Mouse (Mus musculus) hindbrain, embryonic 11.5 days (tissue): Measurements from ENCODE around the gene Gm20388. TPM values are rescaled to one million over a fixed set of nuclear protein-coding genes. Genes with fewer than 3 reads are reported as not detected.

Experiments used
- ATAC-seq: fragments of 200-750 bp; cut with Nextera tagmentation; 2 replicates; pipeline ENCODE4 v1.8.0; 2017; ENCODE audit warnings: mild to moderate bottlenecking, moderate TSS enrichment, moderate library complexity; ENCODE audit not compliant: low FRiP score
- DNase-seq: peaks from one replicate; pipeline ENCODE4 v3.0.0-alpha.2; 2015; ENCODE audit warnings: low spot score
- H3K27ac ChIP-seq: fragments of 300-500 bp; sonication (generic); 2 replicates; pipeline ENCODE4 v1.5.1; 2014; ENCODE audit warnings: mild to moderate bottlenecking, low read depth, low read length
- H3K27me3 ChIP-seq: fragments of 300-500 bp; sonication (generic); 2 replicates; pipeline ENCODE4 v1.6.1; 2014; ENCODE audit warnings: mild to moderate bottlenecking, low read length, moderate library complexity, mixed read lengths; ENCODE audit not compliant: control insufficient read depth, insufficient read depth
- H3K36me3 ChIP-seq: fragments of 300-500 bp; sonication (generic); 2 replicates; pipeline ENCODE4 v1.6.1; 2014; ENCODE audit warnings: mild to moderate bottlenecking, low read length, moderate library complexity, mixed read lengths; ENCODE audit not compliant: control insufficient read depth, insufficient read depth
- H3K4me1 ChIP-seq: fragments of 300-500 bp; sonication (generic); replicated peaks from 2 replicates; pipeline ENCODE4 v1.6.1; 2014; ENCODE audit warnings: low read length, mixed read lengths; ENCODE audit not compliant: control insufficient read depth, insufficient read depth
- H3K4me2 ChIP-seq: fragments of 300-500 bp; sonication (generic); replicated peaks from 2 replicates; pipeline ENCODE4 v1.6.1; 2014; ENCODE audit warnings: mild to moderate bottlenecking, low read depth, low read length
- H3K4me3 ChIP-seq: fragments of 300-500 bp; sonication (generic); 2 replicates; pipeline ENCODE4 v1.5.1; 2014; ENCODE audit warnings: low read depth, low read length
- H3K9ac ChIP-seq: fragments of 300-500 bp; sonication (generic); 2 replicates; pipeline ENCODE4 v1.6.1; 2014; ENCODE audit warnings: low read depth, low read length
- H3K9me3 ChIP-seq: fragments of 300-500 bp; sonication (generic); 2 replicates; pipeline ENCODE4 v1.6.1; 2016; ENCODE audit warnings: low read length; ENCODE audit not compliant: control insufficient read depth
- WGBS: fragments of 180-500 bp; shearing (Covaris S2); extraction: QIAGEN DNeasy Blood & Tissue Kit; methylation state at CpG from one replicate; pipeline ENCODE4 v1.1.7; 2014; 5-methylcytosine and 5-hydroxymethylcytosine counted together
- polyA plus RNA-seq: library from polyadenylated mRNA; unstranded; fragments of >200 nt; fragmentation: Nextera tagmentation; extraction: Ambion mirVana; gene quantifications from 2 replicates; pipeline ENCODE4 v1.2.1, GENCODE M21; 2014

Gene Gm20388
- polyA plus RNA-seq, 1 experiment from 2014 or later = 11.8 TPM

GRCm38 (mm10) chr8:121770845-121771752 lies 1860.5 kb downstream of the Gm20388 start:
- ATAC-seq = peak; percentile 85
- no peaks in the 10 kb centered on the region for H3K9me3 ChIP-seq
- no peak overlapping the region for H3K27ac ChIP-seq
- no peaks in the 10 kb centered on the region for H3K36me3 ChIP-seq
- no peak overlapping the region for H3K4me3 ChIP-seq
- peak; percentile 65 for DNase-seq
- WGBS = 27% methylated on average over 19 of the region's 19 CpGs
- peaks cover 6% of the 10 kb centered on the region; the same call in 1 of the 2 replicates for H3K4me1 ChIP-seq
- no peaks in the 10 kb centered on the region for H3K27me3 ChIP-seq
- H3K4me2 ChIP-seq = peak overlapping the region; percentile 26
- peak overlapping the region; percentile 28; the same call in 1 of the 2 replicates for H3K9ac ChIP-seq

GRCm38 (mm10) chr8:121773876-121774275 lies 1863.2 kb downstream of the Gm20388 start:
- Histone ChIP-seq H3K4me1 (peaks cover 6% of the 10 kb centered on the region; the same call in 1 of the 2 replicates), H3K9me3 (no peaks in the 10 kb centered on the region), H3K36me3 (no peaks in the 10 kb centered on the region), H3K9ac (no peak overlapping the region), H3K4me2 (no peak overlapping the region), H3K4me3 (no peak overlapping the region), H3K27me3 (no peaks in the 10 kb centered on the region), H3K27ac (no peak overlapping the region)
- no peak for ATAC-seq
- WGBS = 91% methylated on average over 12 of the region's 12 CpGs
- DNase-seq = no peak

- ATAC-seq (no peak), DNase-seq (no peak)
- Histone ChIP-seq H3K36me3 (no peaks in the 10 kb centered on the region), H3K27me3 (no peaks in the 10 kb centered on the region), H3K4me2 (no peak overlapping the region), H3K9ac (no peak overlapping the region), H3K27ac (no peak overlapping the region), H3K4me3 (no peak overlapping the region), H3K9me3 (no peaks in the 10 kb centered on the region), H3K4me1 (no peaks in the 10 kb centered on the region)
- 77% methylated on average over 5 of the region's 5 CpGs for WGBS
Measured at GRCm38 (mm10) chr8:121782493-121782892, 1871.9 kb downstream of the Gm20388 start.

- no peaks in the 10 kb centered on the region for H3K9me3 ChIP-seq
- DNase-seq (no peak), ATAC-seq (no peak)
- no peak overlapping the region for H3K9ac ChIP-seq
- WGBS = 69% methylated on average over 10 of the region's 10 CpGs
- H3K36me3 ChIP-seq = no peaks in the 10 kb centered on the region
- H3K27me3 ChIP-seq = no peaks in the 10 kb centered on the region
- H3K4me1 ChIP-seq = no peaks in the 10 kb centered on the region
- H3K27ac ChIP-seq = no peak overlapping the region
- H3K4me3 ChIP-seq = no peak overlapping the region
- H3K4me2 ChIP-seq = no peak overlapping the region
Measured at GRCm38 (mm10) chr8:121786542-121786941, 1875.9 kb downstream of the Gm20388 start.

GRCm38 (mm10) chr8:121788786-121789185 lies 1878.1 kb downstream of the Gm20388 start:
- Histone ChIP-seq H3K27ac (no peak overlapping the region), H3K4me3 (no peak overlapping the region), H3K27me3 (no peaks in the 10 kb centered on the region), H3K9me3 (no peaks in the 10 kb centered on the region), H3K9ac (no peak overlapping the region), H3K4me1 (no peaks in the 10 kb centered on the region), H3K4me2 (no peak overlapping the region), H3K36me3 (no peaks in the 10 kb centered on the region)
- no peak for ATAC-seq
- 89% methylated on average over 8 of the region's 8 CpGs for WGBS
- DNase-seq = no peak

- Histone ChIP-seq H3K27ac (no peak overlapping the region), H3K36me3 (0 out of 2 replicates have a peak, but pooled peaks cover 2% of the 10 kb centered on the region), H3K9me3 (no peaks in the 10 kb centered on the region), H3K9ac (no peak overlapping the region), H3K4me1 (no peaks in the 10 kb centered on the region), H3K4me3 (no peak overlapping the region), H3K27me3 (no peaks in the 10 kb centered on the region), H3K4me2 (no peak overlapping the region)
- DNase-seq (no peak), ATAC-seq (no peak)
- WGBS = 85% methylated on average over 7 of the region's 7 CpGs
Measured at GRCm38 (mm10) chr8:121792159-121792558, 1881.5 kb downstream of the Gm20388 start.

- no peaks in the 10 kb centered on the region for H3K9me3 ChIP-seq
- H3K36me3 ChIP-seq = 0 out of 2 replicates have a peak, but pooled peaks cover 3% of the 10 kb centered on the region
- 85% methylated on average over 4 of the region's 4 CpGs for WGBS
- no peak for DNase-seq
- no peak for ATAC-seq
- H3K27me3 ChIP-seq = no peaks in the 10 kb centered on the region
- no peak overlapping the region for H3K9ac ChIP-seq
- H3K4me2 ChIP-seq = no peak overlapping the region
- no peak overlapping the region for H3K27ac ChIP-seq
- H3K4me1 ChIP-seq = no peaks in the 10 kb centered on the region
- no peak overlapping the region for H3K4me3 ChIP-seq
Measured at GRCm38 (mm10) chr8:121792627-121793026, 1882.0 kb downstream of the Gm20388 start.

- H3K4me3 ChIP-seq = no peak overlapping the region
- no peak overlapping the region for H3K9ac ChIP-seq
- no peak overlapping the region for H3K27ac ChIP-seq
- ATAC-seq = no peak
- DNase-seq = no peak
- no peaks in the 10 kb centered on the region for H3K9me3 ChIP-seq
- H3K36me3 ChIP-seq = 0 out of 2 replicates have a peak, but pooled peaks cover 3% of the 10 kb centered on the region
- WGBS = 59% methylated on average over 3 of the region's 3 CpGs
- H3K4me2 ChIP-seq = no peak overlapping the region
- H3K4me1 ChIP-seq = no peaks in the 10 kb centered on the region
- no peaks in the 10 kb centered on the region for H3K27me3 ChIP-seq
Measured at GRCm38 (mm10) chr8:121794151-121794550, 1883.5 kb downstream of the Gm20388 start.

- Histone ChIP-seq H3K4me1 (no peaks in the 10 kb centered on the region), H3K36me3 (0 out of 2 replicates have a peak, but pooled peaks cover 3% of the 10 kb centered on the region), H3K9ac (no peak overlapping the region), H3K27me3 (no peaks in the 10 kb centered on the region), H3K9me3 (no peaks in the 10 kb centered on the region), H3K4me2 (no peak overlapping the region), H3K27ac (no peak overlapping the region), H3K4me3 (no peak overlapping the region)
- no peak for ATAC-seq
- 87% methylated on average over 8 of the region's 8 CpGs for WGBS
- DNase-seq = no peak
Measured at GRCm38 (mm10) chr8:121795461-121795860, 1884.8 kb downstream of the Gm20388 start.
